Mouse (Mus musculus) ES-Bruce4 (cell line): Measurements from ENCODE around the gene Olfr649.

ENCODE experiments used
- CTCF ChIP-seq: IDR thresholded peaks from one replicate; pipeline ENCODE4 v1.8.1; 2011; ENCODE audit warnings: low read depth, low read length
- POLR2A ChIP-seq: IDR thresholded peaks from one replicate; pipeline ENCODE4 v1.8.1; 2011; ENCODE audit warnings: low read length; ENCODE audit not compliant: insufficient read depth

GRCm38 (mm10) chr7:104169634-104170204, 26.1 kb downstream of the Olfr649 start:
- no peak for TF ChIP-seq CTCF
- TF ChIP-seq POLR2A = no peak
